Comparison of ENCODE assay signal across 15 mouse cellular contexts in the genomic region with DNA sequence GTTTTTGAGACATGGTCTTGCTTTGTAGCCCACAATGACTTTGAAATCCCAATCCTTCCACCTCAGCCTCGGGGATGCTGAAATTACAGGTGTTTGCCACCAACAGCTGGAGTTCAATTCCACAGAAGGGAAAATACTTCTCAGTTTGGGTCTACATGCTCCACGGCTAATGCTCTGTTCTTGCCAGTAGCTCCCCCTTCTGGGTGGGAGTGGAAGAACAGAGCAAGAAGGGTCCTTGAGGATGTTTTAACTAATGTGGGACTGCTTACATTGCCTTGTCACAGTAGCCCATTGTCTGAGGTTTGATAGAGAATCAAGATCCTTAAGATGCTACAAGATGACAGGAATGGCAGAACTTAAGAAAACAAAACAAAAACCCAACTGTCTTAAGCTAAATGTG.
DNase-seq lines count a peak whose midpoint lies in the region; ATAC-seq and TF ChIP-seq lines count a peak whose summit lies in the region.
"Had no signal": no experiment of that assay in that cellular context is flagged by ENCODE, and none has a peak within 500 bp of the region (broad histone marks: within the 10 kb centered on the region; RNA-seq: fewer than 3 reads in every experiment).

No protein-coding gene starts in this region.

- dilution Hi-C loops in CH12.LX (cut with MboI; ENCODE audit: extremely low pct_ligation_motif_present, extremely low pct_unique_long_range_greater_than_20kb, low sequenced_read_pairs) = no loop called here

- H3K79me2 ChIP-seq in CH12.LX (replicated peaks; ENCODE audit: control insufficient read depth, extremely low read depth, insufficient read depth, poor library complexity, severe bottlenecking) = no peaks in the 10 kb centered on the region

- peak; percentile 44 for TF ChIP-seq RAD21 in CH12.LX (IDR thresholded peaks at IDR 0.05; ENCODE audit: low read depth, low read length)

- CTCF ChIA-PET in Patski (lab: Charles Lee) = interaction anchor here (0.8 to 2.9 kb wide), 5 partner anchors 8 to 131 kb away, joined by 3 to 7 read pairs (median 4); no protein-coding TSS in a partner anchor

- no peaks in the 10 kb centered on the region for H3K4me1 ChIP-seq in CH12.LX (ENCODE audit: control insufficient read depth in 1 of 2, insufficient read depth in 2 of 2)
- H3K4me1 ChIP-seq: embryonic facial prominence, embryonic 10.5 days; limb, embryonic 12.5 days; liver, embryonic 13.5 days; midbrain, embryonic 12.5 days had no signal

- no peak for ATAC-seq in Patski
- ATAC-seq in cerebellum, adult (ENCODE audit: insufficient number of reproducible peaks, low FRiP score, low TSS enrichment) = no peak

- H3K27me3 ChIP-seq in CH12.LX (replicated peaks) (no peaks in the 10 kb centered on the region), Patski (no peaks in the 10 kb centered on the region)
- H3K27me3 ChIP-seq: limb, embryonic 12.5 days; liver, embryonic 13.5 days; midbrain, embryonic 12.5 days had no signal

- POLR2A ChIA-PET in Patski (lab: Charles Lee) = no interaction called here

- H3K9ac ChIP-seq in CH12.LX (ENCODE audit: insufficient read depth, low read depth) = no peak overlapping the region
- H3K9ac ChIP-seq: hindbrain, embryonic 14.5 days; limb, embryonic 12.5 days; liver, embryonic 13.5 days; midbrain, embryonic 12.5 days had no signal

- no peaks in the 10 kb centered on the region for H3K9me3 ChIP-seq in CH12.LX (replicated peaks; ENCODE audit: low read length)
- H3K9me3 ChIP-seq: embryonic facial prominence, embryonic 10.5 days; limb, embryonic 12.5 days; liver, embryonic 13.5 days; midbrain, embryonic 12.5 days had no signal

- H3K36me3 ChIP-seq in CH12.LX (replicated peaks in 1 of 2; ENCODE audit: control insufficient read depth in 1 of 2, insufficient read depth in 1 of 2, low read length in 1 of 2) = no peaks in the 10 kb centered on the region
- H3K36me3 ChIP-seq: embryonic facial prominence, embryonic 10.5 days; limb, embryonic 12.5 days; liver, embryonic 13.5 days; midbrain, embryonic 12.5 days had no signal

- in situ Hi-C loops in CH12.LX (cut with MboI; ENCODE audit: low pct_ligation_motif_present, low pct_unique_long_range_greater_than_20kb, low sequenced_read_pairs) (no loop called here), Patski (cut with MboI; ENCODE audit: low pct_unique_long_range_greater_than_20kb) (no loop called here)

- no peak for TF ChIP-seq EP300 in CH12.LX (IDR thresholded peaks at IDR 0.05; ENCODE audit: low read length)

- H3K4me2 ChIP-seq in CH12.LX (ENCODE audit: insufficient read depth, low read depth, poor library complexity, severe bottlenecking) = no peak overlapping the region
- H3K4me2 ChIP-seq: heart, embryonic 11.5 days; hindbrain, embryonic 14.5 days; limb, embryonic 12.5 days; liver, embryonic 13.5 days; midbrain, embryonic 12.5 days had no signal

- no peak for TF ChIP-seq POLR2A in CH12.LX (IDR thresholded peaks at IDR 0.05; ENCODE audit: low read depth, low read length)

- TF ChIP-seq CTCF in layer of hippocampus, adult 2 months (conservative IDR thresholded peaks at IDR 0.05) = peak; percentile 43
- TF ChIP-seq CTCF in CH12.LX (conservative IDR thresholded peaks at IDR 0.05 in 1 of 2, IDR thresholded peaks at IDR 0.05 in 1 of 2; ENCODE audit: low read depth in 2 of 2, low read length in 2 of 2) (peak; percentile 22 to 60; a peak in 3 of 4 replicates), Patski (IDR thresholded peaks at IDR 0.05) (peak; percentile 50)

- H3K27ac ChIP-seq in layer of hippocampus, adult 2 months = no peak overlapping the region
- H3K27ac ChIP-seq in CH12.LX (ENCODE audit: insufficient read depth, low read depth) = no peak overlapping the region
- H3K27ac ChIP-seq: embryonic facial prominence, embryonic 10.5 days; hindbrain, embryonic 14.5 days; limb, embryonic 12.5 days; liver, embryonic 13.5 days; midbrain, embryonic 12.5 days had no signal

- H3K4me3 ChIP-seq in layer of hippocampus, adult 2 months = no peak overlapping the region
- no peak overlapping the region for H3K4me3 ChIP-seq in CH12.LX (replicated peaks in 1 of 3; ENCODE audit: low read depth in 2 of 3, low read length in 2 of 3, poor library complexity in 1 of 3)
- H3K4me3 ChIP-seq: embryonic facial prominence, embryonic 10.5 days; limb, embryonic 12.5 days; liver, embryonic 13.5 days; midbrain, embryonic 12.5 days had no signal

- DNase-seq in layer of hippocampus, adult 2 months (ENCODE audit: low spot score in 2 of 2) = no peak
- DNase-seq in layer of hippocampus, adult 8-10 months (ENCODE audit: low spot score in 2 of 2) = no peak
- DNase-seq in 416B (ENCODE audit: low read depth) (peak; percentile 10), CH12.LX (ENCODE audit: extremely low read depth) (peak; percentile 26), Patski (ENCODE audit: low read depth, low spot score) (no peak)
- no peak for DNase-seq in urinary bladder, postnatal 10 days (ENCODE audit: low spot score)
- DNase-seq: cerebellum, adult 8-10 months; heart, postnatal 14 days; liver, embryonic 13.5 days had no signal

TF ChIP-seq in CH12.LX, 34 proteins besides CTCF, POLR2A, EP300 and RAD21:
- TF ChIP-seq SMC3 (IDR thresholded peaks at IDR 0.05; ENCODE audit: low read depth, low read length) = peak; percentile 37
- TF ChIP-seq ETS1 (conservative IDR thresholded peaks at IDR 0.05; ENCODE audit: low read depth, low read length) = no peak
- TF ChIP-seq TCF12 (IDR thresholded peaks at IDR 0.05; ENCODE audit: low read depth, low read length) = no peak

Comparison
In these comparisons a context has a peak if more than half of its experiments do, and no peak if none do; other contexts are left out.
1. DNase-seq: peak in 416B (single experiment) and CH12.LX (single experiment); none in layer of hippocampus, adult 2 months (0 of 2), layer of hippocampus, adult 8-10 months (0 of 2), Patski (single experiment) and urinary bladder, postnatal 10 days (single experiment).
2. Peak in every context shown above with its lines, with median percentiles within 50 percentile points of each other: CTCF ChIP-seq.